Mouse (Mus musculus) lung, embryonic 15.5 days (tissue): Measurements from ENCODE around the gene Cdhr4. TPM values are rescaled to one million over a fixed set of nuclear protein-coding genes. Genes with fewer than 3 reads are reported as not detected.
A peak's percentile ranks its signal among the peaks of the same experiment; 100 is the strongest.

Experiments
- ATAC-seq: fragments of 200-750 bp; cut with Nextera tagmentation; 2 replicates; pipeline ENCODE4 v1.8.0; 2017; ENCODE audit warnings: moderate number of reproducible peaks, borderline replicate concordance; ENCODE audit not compliant: low FRiP score, low TSS enrichment; ENCODE audit errors: extremely low read depth
- H3K27ac ChIP-seq: fragments of 300-500 bp; sonication (generic); 2 replicates; pipeline ENCODE4 v1.5.1; 2015; ENCODE audit warnings: moderate library complexity, mild to moderate bottlenecking, inconsistent platforms
- H3K27me3 ChIP-seq: fragments of 300-500 bp; sonication (generic); 2 replicates; pipeline ENCODE4 v1.6.1; 2015; ENCODE audit warnings: inconsistent platforms
- H3K36me3 ChIP-seq: fragments of 300-500 bp; sonication (generic); 2 replicates; pipeline ENCODE4 v1.6.1; 2015; ENCODE audit warnings: inconsistent platforms
- H3K4me1 ChIP-seq: fragments of 300-500 bp; sonication (generic); 2 replicates; pipeline ENCODE4 v1.6.1; 2015; ENCODE audit warnings: inconsistent platforms
- H3K4me2 ChIP-seq: fragments of 300-500 bp; sonication (generic); 2 replicates; pipeline ENCODE4 v1.6.1; 2015; ENCODE audit warnings: inconsistent platforms, mild to moderate bottlenecking, moderate library complexity
- H3K4me3 ChIP-seq: fragments of 300-500 bp; sonication (generic); 2 replicates; pipeline ENCODE4 v1.5.1; 2015; ENCODE audit warnings: mild to moderate bottlenecking, inconsistent platforms
- H3K9ac ChIP-seq: fragments of 300-500 bp; sonication (generic); 2 replicates; pipeline ENCODE4 v1.6.1; 2015; ENCODE audit warnings: inconsistent platforms
- H3K9me3 ChIP-seq: fragments of 300-500 bp; sonication (generic); 2 replicates; pipeline ENCODE4 v1.6.1; 2016; ENCODE audit warnings: inconsistent platforms
- WGBS: fragments of 180-500 bp; shearing (Covaris S2); methylation state at CpG from one replicate; pipeline ENCODE4 v1.1.7; 2015; 5-methylcytosine and 5-hydroxymethylcytosine counted together
- polyA plus RNA-seq: library from polyadenylated mRNA; unstranded; fragments of >200 nt; fragmentation: Nextera tagmentation; extraction: Ambion mirVana; gene quantifications from 2 replicates; pipeline ENCODE4 v1.2.1, GENCODE M21; 2015

Cdhr4 gene
- polyA plus RNA-seq, 1 experiment from 2014 or later: 6.1 TPM

DNA sequence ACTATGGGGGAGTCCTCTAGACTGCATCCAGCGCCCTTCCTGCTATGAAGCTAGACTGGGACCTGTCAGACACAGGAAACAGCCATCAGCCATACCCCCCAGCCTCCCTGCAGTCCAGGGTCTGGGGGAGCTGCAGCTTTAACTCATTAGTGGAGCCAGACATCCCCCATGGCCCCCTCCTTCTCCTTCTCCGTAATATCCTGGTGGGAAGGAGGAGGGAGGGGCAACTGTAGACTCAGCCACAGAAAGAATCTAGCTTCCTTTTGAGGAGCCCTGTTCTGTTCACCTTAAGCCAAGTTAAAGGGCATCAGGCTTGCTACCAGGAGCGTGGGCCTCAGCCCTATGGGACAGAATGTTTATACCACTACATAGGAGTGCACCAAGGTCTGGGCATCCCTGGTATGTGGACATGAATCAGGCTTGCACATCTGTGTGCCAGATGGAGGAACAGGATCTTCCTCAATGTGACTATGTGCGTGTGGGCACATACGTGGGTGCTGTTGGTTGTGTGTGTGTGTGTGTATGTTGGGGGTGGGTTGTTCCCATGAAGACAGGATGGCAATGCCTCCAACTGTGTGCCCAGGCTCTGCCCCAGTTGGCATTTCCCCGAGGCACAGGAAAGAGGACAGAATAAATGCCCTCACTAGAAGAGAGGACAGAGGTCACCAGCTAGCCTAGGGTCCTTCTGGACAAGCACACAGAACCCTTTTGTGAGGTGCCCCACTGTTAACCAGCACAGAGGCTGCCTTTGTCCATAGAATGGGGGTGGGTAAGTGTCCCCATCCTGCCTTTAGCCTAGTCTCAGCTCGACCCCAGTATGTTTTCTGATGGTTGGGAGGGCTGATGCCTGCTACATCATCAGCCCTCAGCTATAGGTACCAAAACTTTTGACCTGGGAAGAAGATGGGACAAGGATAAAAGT lies 10.4 kb upstream of the Cdhr4 start:
- no peaks in the 10 kb centered on the region for H3K27me3 ChIP-seq
- H3K27ac ChIP-seq: peak overlapping the region; percentile 100
- H3K36me3 ChIP-seq: no peaks in the 10 kb centered on the region
- WGBS: 20% methylated on average over 7 of the region's 7 CpGs
- H3K9me3 ChIP-seq: no peaks in the 10 kb centered on the region
- peak; percentile 33 for ATAC-seq
- H3K4me3 ChIP-seq: peak overlapping the region; percentile 66
- peak overlapping the region; percentile 88 for H3K4me2 ChIP-seq
- H3K9ac ChIP-seq: peak overlapping the region; percentile 40
- peaks cover 54% of the 10 kb centered on the region for H3K4me1 ChIP-seq

DNA sequence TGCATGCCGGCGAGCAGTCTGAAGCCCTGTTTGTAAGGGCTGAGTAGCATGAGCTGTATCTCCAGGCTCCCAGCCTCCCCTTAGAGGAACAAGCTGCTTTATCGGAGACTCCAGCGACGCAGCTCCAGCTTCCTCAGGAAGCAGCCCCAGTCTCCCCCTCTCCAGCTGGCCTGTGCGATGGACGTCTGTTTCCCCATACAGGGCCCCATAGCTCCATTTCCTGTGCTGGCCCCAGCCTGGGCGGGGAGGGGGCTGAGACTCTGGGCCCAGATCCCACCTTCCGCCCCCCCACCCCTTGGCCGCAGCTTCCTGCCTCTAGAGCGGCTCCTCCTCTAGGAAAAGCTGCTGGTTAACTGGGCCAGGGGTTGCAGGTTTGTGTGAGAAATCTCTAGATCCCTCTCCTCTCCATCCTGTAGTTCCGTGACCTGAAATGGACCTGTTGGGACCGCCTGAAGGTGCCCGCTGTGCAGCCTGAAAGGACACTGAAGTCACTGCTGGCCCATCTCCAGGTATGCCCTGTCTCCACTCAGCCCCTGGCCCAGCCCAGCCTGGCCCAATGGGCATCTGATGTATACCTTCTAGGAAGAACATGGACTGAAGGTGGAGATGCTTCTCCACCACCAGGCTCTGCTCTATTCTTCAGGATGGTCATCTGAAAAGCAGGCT lies 9.5 kb upstream of the Cdhr4 start, which contains the start of gene Gm20661:
Gene Gm20661 (plus strand): TSS at position 378 of the 666 bp plus-strand sequence.
- no peaks in the 10 kb centered on the region for H3K36me3 ChIP-seq
- no peaks in the 10 kb centered on the region for H3K27me3 ChIP-seq
- H3K4me3 ChIP-seq: peak within 1 kb of the TSS; percentile 66
- no peaks in the 10 kb centered on the region for H3K9me3 ChIP-seq
- H3K9ac ChIP-seq: peak within 1 kb of the TSS; percentile 67
- peaks cover 54% of the 10 kb centered on the region for H3K4me1 ChIP-seq
- WGBS: 11% methylated on average over 14 of the region's 14 CpGs
- ATAC-seq: peak; percentile 83
- H3K27ac ChIP-seq: peak within 1 kb of the TSS; percentile 100
- peak within 1 kb of the TSS; percentile 88 for H3K4me2 ChIP-seq

DNA sequence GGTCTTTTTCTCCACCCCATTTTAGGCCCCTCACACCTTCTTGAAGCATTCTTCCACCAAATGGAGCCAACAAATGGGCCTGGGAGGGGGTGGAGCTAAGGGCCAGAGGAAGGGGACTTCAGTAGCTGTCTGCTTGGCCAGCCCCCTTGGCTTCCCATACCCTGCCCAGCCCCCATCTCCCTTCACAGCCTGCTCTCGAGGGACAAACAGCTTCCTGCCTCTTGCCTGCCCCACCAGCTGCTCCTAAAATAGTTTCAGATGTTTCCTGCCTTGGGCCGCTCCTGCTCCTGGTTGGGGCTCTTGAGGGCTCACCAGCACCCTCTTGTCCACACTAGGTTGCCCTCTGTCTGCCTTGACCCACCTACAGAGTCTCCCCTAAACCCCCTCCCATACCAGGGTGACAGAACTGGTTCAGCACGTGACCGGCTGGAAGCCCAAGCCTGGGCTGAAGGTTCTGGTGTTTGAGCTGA lies 8.8 kb upstream of the Cdhr4 start:
- ATAC-seq: peak; percentile 81
- H3K27me3 ChIP-seq: no peaks in the 10 kb centered on the region
- H3K9me3 ChIP-seq: no peaks in the 10 kb centered on the region
- peak overlapping the region; percentile 88 for H3K4me2 ChIP-seq
- H3K4me3 ChIP-seq: peak overlapping the region; percentile 66
- H3K9ac ChIP-seq: peak overlapping the region; percentile 67
- no peaks in the 10 kb centered on the region for H3K36me3 ChIP-seq
- peak overlapping the region; percentile 100 for H3K27ac ChIP-seq
- WGBS: 4% methylated on average over 4 of the region's 4 CpGs
- peaks cover 54% of the 10 kb centered on the region for H3K4me1 ChIP-seq

DNA sequence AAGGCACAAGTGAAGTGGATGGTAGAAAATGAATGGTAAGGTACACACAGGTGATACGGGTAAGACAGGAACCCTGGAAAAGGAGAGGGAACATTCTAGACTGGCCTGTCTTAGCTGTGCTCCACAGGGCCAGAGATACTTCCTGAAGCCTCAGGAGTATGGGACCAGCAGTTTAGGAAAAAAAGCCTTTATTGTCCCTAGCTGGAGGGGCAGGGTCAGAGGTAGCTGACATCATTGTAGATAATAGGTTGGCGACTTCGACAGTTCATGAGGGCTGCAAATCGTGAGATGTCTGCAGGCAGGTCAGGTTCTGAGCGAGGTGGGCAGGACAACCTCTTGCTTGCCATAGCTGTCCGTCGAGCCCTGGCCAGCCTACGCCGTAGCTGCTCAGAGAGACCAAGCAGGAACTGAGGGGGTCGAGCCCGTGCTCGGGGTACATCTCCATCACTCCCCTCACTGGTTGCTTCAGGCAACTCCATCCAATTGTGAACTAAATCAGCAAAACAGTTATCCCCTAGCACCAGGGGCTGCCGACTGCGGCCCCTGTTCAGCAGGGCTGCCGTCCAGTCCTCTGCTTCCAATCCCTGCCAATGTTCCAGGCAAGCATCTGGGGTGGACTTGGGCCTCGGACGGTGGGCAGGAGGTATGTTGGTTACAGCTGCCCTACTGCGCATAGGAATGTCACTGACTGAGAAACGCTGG lies 8.1 kb upstream of the Cdhr4 start:
- Histone ChIP-seq H3K4me2 (peak overlapping the region; percentile 88), H3K27me3 (no peaks in the 10 kb centered on the region), H3K9ac (peak overlapping the region; percentile 67), H3K9me3 (no peaks in the 10 kb centered on the region), H3K36me3 (no peaks in the 10 kb centered on the region), H3K4me1 (peaks cover 54% of the 10 kb centered on the region), H3K4me3 (peak overlapping the region; percentile 66), H3K27ac (peak overlapping the region; percentile 100)
- 27% methylated on average over 19 of the region's 19 CpGs for WGBS
- no peak for ATAC-seq

DNA sequence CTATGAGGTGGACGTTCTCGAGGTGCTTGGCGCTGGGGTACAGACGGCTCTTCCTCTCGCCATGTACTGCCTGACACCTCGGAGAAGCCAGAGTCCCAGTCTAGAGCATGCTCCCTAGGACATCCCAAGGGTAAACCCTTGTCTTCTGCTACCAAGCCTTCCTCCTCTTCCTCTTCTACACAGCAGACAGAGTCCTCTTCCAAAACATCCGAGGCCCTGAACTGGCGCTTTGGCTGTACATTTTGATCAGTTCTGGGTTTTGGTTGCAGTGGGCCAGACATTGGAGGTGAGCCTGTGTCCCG lies 7.6 kb upstream of the Cdhr4 start:
- Histone ChIP-seq H3K27me3 (no peaks in the 10 kb centered on the region), H3K9ac (peak overlapping the region; percentile 67), H3K9me3 (no peaks in the 10 kb centered on the region), H3K36me3 (no peaks in the 10 kb centered on the region), H3K4me3 (peak overlapping the region; percentile 66), H3K4me2 (peak overlapping the region; percentile 88), H3K4me1 (peaks cover 54% of the 10 kb centered on the region), H3K27ac (peak overlapping the region; percentile 100)
- ATAC-seq: no peak
- WGBS: 34% methylated on average over 9 of the region's 9 CpGs

DNA sequence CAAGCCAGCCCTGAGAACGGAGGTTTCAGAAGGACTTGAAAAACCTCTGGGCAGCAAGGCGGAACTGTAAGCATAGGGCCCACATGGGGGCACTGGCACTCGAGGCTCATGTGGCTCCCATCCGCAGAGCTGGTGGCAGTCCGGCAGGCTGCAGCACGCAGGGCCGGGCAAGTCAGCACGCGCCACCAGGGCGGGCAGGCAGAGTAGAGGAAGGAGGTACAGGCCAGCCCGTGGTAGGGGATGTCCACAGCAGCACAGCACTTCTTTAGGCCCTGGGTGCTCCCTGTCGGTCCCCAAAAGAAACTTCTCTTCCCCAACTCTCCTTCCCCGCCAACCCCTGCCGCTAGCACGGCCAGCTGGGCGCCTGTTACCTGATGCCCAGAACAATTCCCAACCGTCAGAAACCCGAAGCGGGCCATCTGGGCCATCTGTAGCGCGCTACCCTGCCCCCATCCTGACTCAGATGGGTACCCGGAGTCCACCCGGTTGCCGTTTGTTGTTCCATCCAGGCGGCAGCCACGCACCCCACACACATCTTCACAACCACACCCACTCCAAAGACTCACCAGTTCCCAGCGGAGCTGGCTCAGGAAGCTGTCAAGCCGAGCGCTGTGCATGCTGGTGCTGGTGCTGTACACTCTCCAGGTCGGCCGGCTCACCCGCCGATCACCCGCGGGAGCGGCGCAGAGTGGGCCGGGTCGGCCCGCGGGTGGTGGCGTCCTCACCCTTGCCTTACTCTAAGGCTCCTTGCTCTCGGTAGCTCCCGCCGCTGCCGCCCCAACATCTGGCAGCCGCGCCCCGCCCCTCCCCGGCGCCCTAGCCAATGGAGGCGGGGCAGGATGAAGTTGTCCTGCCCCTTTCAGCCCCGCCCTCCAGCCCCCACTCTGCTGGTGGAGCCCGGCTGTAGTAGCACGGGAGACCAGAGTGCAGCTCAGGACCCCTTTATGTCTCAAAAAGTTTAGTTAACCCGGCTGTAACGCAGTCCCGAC lies 6.9 kb upstream of the Cdhr4 start, which contains the start of gene Inka1:
Gene Inka1 (minus strand): TSS at position 749 of the 989 bp plus-strand sequence.
- Histone ChIP-seq H3K4me1 (peaks cover 52% of the 10 kb centered on the region), H3K9ac (peak within 1 kb of the TSS; percentile 67), H3K9me3 (no peaks in the 10 kb centered on the region), H3K4me3 (peak within 1 kb of the TSS; percentile 66), H3K27ac (peak within 1 kb of the TSS; percentile 100), H3K27me3 (no peaks in the 10 kb centered on the region), H3K4me2 (peak within 1 kb of the TSS; percentile 88), H3K36me3 (no peaks in the 10 kb centered on the region)
- under 1% methylated on average over 58 of the region's 58 CpGs for WGBS
- ATAC-seq: peak; percentile 65

DNA sequence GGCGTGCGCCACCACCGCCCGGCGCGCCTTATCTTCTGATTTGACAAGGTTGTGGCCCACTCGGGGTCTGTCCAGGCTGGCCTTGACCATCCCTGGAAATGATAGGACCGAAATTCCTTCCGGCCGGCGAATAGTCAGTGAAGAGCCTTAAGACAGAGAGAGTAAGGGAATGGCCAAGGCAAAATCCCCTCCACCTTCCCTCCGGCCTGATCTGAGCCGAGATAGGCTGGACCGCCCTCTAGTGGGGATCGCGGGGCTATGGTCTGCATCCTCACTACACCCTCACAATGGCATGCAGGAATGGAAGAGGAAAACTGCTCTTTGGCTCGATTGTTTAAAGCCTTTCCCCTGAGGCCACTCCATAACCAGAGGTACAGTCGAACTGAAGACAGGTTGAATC lies 5.9 kb upstream of the Cdhr4 start:
- Histone ChIP-seq H3K9me3 (no peaks in the 10 kb centered on the region), H3K27ac (peak overlapping the region; percentile 100), H3K9ac (peak overlapping the region; percentile 67; the same call in 1 of the 2 replicates), H3K4me1 (peaks cover 43% of the 10 kb centered on the region), H3K4me2 (peak overlapping the region; percentile 88), H3K36me3 (no peaks in the 10 kb centered on the region), H3K4me3 (peak overlapping the region; percentile 66), H3K27me3 (no peaks in the 10 kb centered on the region)
- peak; percentile 27; the same call in 1 of the 2 replicates for ATAC-seq
- 2% methylated on average over 18 of the region's 18 CpGs for WGBS

DNA sequence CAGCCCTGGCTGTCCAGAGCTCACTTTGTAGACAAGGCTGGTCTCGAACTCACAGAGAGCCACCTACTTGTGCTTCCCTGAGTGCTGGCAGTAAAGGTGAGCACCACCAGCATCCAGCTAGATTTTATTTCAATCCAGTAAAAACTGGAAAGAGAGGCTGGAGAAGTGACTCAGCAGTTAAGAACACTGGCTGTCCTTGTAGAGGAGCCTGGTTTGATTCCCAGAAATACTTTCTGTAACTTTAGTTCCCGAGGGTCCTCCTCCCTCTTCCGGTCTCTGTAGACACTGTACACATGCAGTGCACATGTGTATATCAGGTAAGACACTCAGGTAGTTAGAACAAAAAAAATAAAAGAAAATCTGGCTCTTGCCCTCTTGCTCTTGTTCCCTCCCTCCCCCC lies 4.3 kb upstream of the Cdhr4 start:
- whole genome bisulfite sequencing: 66% methylated on average over 3 of the region's 3 CpGs
- H3K36me3 ChIP-seq: no peaks in the 10 kb centered on the region
- no peaks in the 10 kb centered on the region for H3K9me3 ChIP-seq
- H3K27me3 ChIP-seq: no peaks in the 10 kb centered on the region
- no peak overlapping the region for H3K9ac ChIP-seq
- no peak overlapping the region for H3K27ac ChIP-seq
- no peak overlapping the region for H3K4me3 ChIP-seq
- peaks cover 27% of the 10 kb centered on the region for H3K4me1 ChIP-seq
- no peak for ATAC-seq
- no peak overlapping the region for H3K4me2 ChIP-seq

DNA sequence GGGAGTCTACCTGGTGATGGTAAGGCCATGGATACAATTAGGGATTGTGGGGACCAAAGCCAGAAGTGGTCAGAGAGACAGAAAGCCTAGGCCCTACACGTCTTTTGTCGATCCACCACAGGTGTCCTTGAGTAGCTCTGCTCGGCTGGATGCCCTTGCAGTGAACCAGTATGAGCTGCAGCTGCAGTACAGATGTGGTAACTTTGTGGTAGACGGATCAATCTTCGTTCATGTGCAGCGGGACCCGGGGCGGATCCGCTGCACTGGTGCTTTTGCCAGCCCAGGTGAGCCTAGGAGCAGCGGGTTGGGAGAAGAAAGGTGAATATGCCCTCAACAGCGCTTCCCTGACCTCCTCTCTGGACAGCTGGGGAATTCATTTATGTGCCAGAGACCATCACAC lies 716 bp downstream of the Cdhr4 start:
- Histone ChIP-seq H3K9me3 (no peaks in the 10 kb centered on the region), H3K4me2 (no peak overlapping the region), H3K27ac (no peak overlapping the region), H3K27me3 (no peaks in the 10 kb centered on the region), H3K4me3 (no peak overlapping the region), H3K9ac (no peak overlapping the region), H3K4me1 (no peaks in the 10 kb centered on the region), H3K36me3 (no peaks in the 10 kb centered on the region)
- ATAC-seq: no peak; the same call in 1 of the 2 replicates
- 85% methylated on average over 11 of the region's 11 CpGs for WGBS

DNA sequence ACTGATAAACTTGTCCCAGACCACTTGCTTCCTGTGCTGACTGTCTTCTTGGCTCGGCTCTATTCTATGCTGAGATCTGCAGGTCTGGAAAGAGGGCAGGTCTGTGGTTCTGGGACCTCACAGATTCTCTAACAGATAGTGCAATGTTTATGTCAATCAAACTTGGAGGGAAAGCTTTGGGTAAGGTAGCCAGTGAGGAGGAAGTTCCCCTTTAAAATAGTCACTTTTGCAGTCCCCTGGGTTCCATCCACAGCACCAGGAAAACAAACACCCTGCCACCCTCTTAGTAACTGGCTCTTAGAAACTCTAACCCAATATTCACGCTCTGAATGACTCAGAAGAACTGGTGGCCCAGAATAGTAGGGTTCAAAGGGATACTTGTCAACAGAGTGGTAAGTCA lies 2.2 kb downstream of the Cdhr4 start:
- WGBS: 33% methylated on average over 2 of the region's 2 CpGs
- no peaks in the 10 kb centered on the region for H3K9me3 ChIP-seq

DNA sequence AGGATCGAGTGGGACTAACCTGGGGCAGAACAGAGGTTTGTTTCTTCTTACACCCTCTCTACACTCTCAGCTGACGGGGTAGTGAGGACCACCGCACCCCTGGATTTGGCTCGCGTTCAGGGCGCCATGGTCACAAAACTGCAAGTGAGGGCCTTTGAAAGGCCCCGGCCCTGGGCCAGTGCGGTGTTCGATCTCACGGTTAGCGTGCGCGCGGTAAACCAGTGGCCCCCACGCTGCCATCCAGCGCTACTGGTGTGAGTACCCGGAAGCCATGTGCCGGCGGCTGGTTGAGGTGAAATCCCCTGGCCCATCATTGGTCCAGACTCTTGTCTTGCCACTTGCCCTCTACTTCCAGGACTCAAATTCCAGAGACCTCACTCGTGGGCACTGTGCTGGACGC lies 3.2 kb downstream of the Cdhr4 start:
- Histone ChIP-seq H3K9ac (no peak overlapping the region), H3K4me1 (no peaks in the 10 kb centered on the region), H3K27ac (no peak overlapping the region), H3K36me3 (no peaks in the 10 kb centered on the region), H3K4me3 (no peak overlapping the region), H3K4me2 (no peak overlapping the region), H3K9me3 (no peaks in the 10 kb centered on the region), H3K27me3 (no peaks in the 10 kb centered on the region)
- WGBS: 89% methylated on average over 21 of the region's 21 CpGs
- no peak for ATAC-seq

More for the DNA sequence above, 2.2 kb downstream of the Cdhr4 start:
- H3K36me3 ChIP-seq: no peaks in the 10 kb centered on the region
- H3K27ac ChIP-seq: no peak overlapping the region
- no peaks in the 10 kb centered on the region for H3K4me1 ChIP-seq
- no peaks in the 10 kb centered on the region for H3K27me3 ChIP-seq
- no peak overlapping the region for H3K4me2 ChIP-seq
- ATAC-seq: no peak
- H3K9ac ChIP-seq: no peak overlapping the region
- no peak overlapping the region for H3K4me3 ChIP-seq
